Mouse (Mus musculus): Measurements from ENCODE around the gene Tpcn1.
A peak's percentile ranks its signal among the peaks of the same experiment; 100 is the strongest.

The Tpcn1 gene

GRCm38 (mm10) chr5:120579898-120580626, 8.4 kb downstream of the Tpcn1 start:
- no peak for DNase-seq (ENCODE audit: extremely low spot score, low spot score)

GRCm38 (mm10) chr5:120579211-120579897, 9.1 kb downstream of the Tpcn1 start:
- peak; percentile 43 for DNase-seq (ENCODE audit: extremely low spot score, low spot score)

- peak; percentile 69 for DNase-seq (ENCODE audit: extremely low spot score, low spot score)
Measured at GRCm38 (mm10) chr5:120578504-120579081, 9.9 kb downstream of the Tpcn1 start.

- DNase-seq (ENCODE audit: extremely low spot score, low spot score) = no peak
Measured at GRCm38 (mm10) chr5:120577935-120578441, 10.5 kb downstream of the Tpcn1 start.

- DNase-seq (ENCODE audit: extremely low spot score, low spot score) = no peak
Measured at GRCm38 (mm10) chr5:120576781-120577301, 11.6 kb downstream of the Tpcn1 start.

- no peak for DNase-seq (ENCODE audit: extremely low spot score, low spot score)
Measured at GRCm38 (mm10) chr5:120574469-120575063, 13.9 kb downstream of the Tpcn1 start.

GRCm38 (mm10) chr5:120571056-120571740, 17.3 kb downstream of the Tpcn1 start:
- no peak for DNase-seq (ENCODE audit: extremely low spot score, low spot score)

- no peak for DNase-seq (ENCODE audit: extremely low spot score, low spot score)
Measured at GRCm38 (mm10) chr5:120570289-120570897, 18.1 kb downstream of the Tpcn1 start.

GRCm38 (mm10) chr5:120569791-120570190, 18.7 kb downstream of the Tpcn1 start:
- no peak for DNase-seq (ENCODE audit: extremely low spot score, low spot score)

- DNase-seq (ENCODE audit: extremely low spot score, low spot score) = no peak
Measured at GRCm38 (mm10) chr5:120568964-120569363, 19.5 kb downstream of the Tpcn1 start.

GRCm38 (mm10) chr5:120568336-120568768, 20.1 kb downstream of the Tpcn1 start:
- DNase-seq (ENCODE audit: extremely low spot score, low spot score) = no peak

- no peak for DNase-seq (ENCODE audit: extremely low spot score, low spot score)
Measured at GRCm38 (mm10) chr5:120567761-120568211, 20.7 kb downstream of the Tpcn1 start.

- peak; percentile 73 for DNase-seq (ENCODE audit: extremely low spot score, low spot score)
Measured at GRCm38 (mm10) chr5:120567253-120567701, 21.2 kb downstream of the Tpcn1 start.

GRCm38 (mm10) chr5:120566681-120567252, 21.7 kb downstream of the Tpcn1 start:
- no peak for DNase-seq (ENCODE audit: extremely low spot score, low spot score)

- no peak for DNase-seq (ENCODE audit: extremely low spot score, low spot score)
Measured at GRCm38 (mm10) chr5:120566101-120566500, 22.4 kb downstream of the Tpcn1 start.

GRCm38 (mm10) chr5:120565171-120565905, 23.1 kb downstream of the Tpcn1 start:
- no peak for DNase-seq (ENCODE audit: extremely low spot score, low spot score)

- DNase-seq (ENCODE audit: extremely low spot score, low spot score) = no peak
Measured at GRCm38 (mm10) chr5:120563914-120564311, 24.6 kb downstream of the Tpcn1 start.

- DNase-seq (ENCODE audit: extremely low spot score, low spot score) = peak; percentile 68
Measured at GRCm38 (mm10) chr5:120562956-120563913, 25.2 kb downstream of the Tpcn1 start.
